Mouse (Mus musculus): ENCODE data around the gene Gm20521. TPM values are rescaled to one million over a fixed set of nuclear protein-coding genes. Genes with fewer than 3 reads are reported as not detected.

Gene Gm20521
- total RNA-seq, 1 experiment from 2014 or later: not detected

DNA sequence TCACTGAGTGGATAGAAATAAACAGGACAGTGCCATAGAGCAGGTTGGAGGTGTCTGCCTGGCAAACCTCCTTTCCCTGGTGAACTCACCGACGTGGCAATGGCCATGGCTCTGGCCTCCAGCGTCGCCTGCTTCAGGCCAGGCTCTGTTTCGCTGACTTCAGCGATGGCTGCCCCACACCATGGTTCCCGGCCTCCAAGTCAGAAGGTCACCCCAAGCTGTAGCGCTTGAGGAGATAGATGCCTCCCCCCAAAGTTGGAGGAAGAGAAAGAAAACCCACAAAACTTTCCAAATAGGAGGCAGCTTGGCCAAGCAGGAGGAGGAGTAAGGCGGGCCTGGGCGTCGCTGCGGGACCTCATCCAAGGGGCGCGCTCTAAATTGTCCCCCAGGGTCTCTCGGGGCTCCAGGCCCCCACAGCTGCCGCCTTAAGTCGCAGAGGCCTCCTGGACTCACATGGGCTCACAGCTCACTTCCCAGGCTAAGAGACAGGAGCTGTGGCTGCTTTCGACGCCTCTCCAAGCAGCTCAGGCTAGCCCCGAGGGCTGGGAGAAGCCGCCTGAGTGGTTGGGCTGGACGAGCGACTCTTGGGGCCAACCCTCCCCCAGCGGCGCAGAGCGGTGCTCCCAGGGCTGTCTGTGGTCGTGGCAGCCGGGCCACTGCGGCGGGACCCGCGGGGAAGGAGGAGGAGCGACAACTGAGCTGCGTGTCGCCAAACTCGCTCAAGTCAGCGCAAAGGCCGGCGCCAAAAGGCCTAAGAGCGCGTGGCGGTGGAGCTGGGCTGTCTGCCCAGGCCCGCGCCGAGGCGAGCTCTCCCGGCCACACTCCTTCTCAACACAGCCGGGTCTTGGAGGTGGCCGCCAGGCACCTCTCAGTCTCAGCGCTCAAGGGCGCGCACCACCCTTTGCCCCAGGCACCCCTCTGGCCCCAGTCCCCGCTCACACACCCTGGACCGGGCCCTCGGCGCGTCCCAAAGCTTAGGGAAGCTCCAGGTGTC, 42.4 kb downstream of the Gm20521 start, which contains the start of gene Efs:
Efs (minus strand) TSS at position 778 of the 994 bp plus-strand sequence.
- peak; percentile 44 to 63; a peak in 3 of 4 replicates for ATAC-seq (replicated peaks in 1 of 2; ENCODE audit: insufficient read depth in 1 of 2, low FRiP score in 2 of 2, low TSS enrichment in 1 of 2, low read depth in 1 of 2, poor library complexity in 2 of 2, severe bottlenecking in 2 of 2)

DNA sequence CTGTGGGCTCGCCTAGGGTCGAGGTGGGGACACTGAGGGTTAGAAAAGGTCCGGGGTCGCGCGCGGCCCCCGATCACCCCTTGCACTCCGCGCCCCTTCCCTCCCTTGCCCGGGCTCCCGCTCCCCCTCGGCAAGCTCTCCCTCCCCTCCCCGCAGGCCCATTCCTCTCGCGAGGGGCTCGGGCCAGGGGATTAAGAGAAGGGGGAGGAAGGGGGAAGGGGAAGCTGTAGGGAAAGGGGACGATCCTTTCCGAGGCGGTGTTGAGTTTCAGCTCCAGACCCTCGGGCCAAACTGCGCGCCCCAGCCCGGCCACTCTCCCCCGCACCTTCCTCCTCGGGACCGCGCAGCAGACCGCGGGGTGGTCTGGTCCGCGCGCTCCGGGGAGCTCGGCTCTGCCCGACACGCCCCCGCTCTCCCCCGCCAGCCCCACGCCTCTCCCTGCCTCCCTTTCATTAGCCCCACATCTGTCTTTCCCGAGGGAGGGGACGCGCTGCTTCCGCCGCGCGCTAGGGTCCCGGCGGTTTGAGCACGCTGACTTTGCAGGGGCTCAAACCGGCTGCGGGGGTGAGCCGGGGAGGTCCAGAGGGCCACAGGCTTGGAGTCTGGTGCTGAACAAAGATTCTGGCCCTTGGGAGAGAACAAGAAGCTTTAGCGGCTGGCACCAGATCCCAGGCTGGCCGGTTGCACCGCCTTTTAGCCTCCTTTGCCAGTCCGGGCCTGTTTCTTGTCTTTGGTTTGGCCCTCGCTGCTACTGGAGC, 43.3 kb downstream of the Gm20521 start:
- ATAC-seq (replicated peaks in 1 of 2; ENCODE audit: insufficient read depth in 1 of 2, low FRiP score in 2 of 2, low TSS enrichment in 1 of 2, low read depth in 1 of 2, poor library complexity in 2 of 2, severe bottlenecking in 2 of 2): no peak

DNA sequence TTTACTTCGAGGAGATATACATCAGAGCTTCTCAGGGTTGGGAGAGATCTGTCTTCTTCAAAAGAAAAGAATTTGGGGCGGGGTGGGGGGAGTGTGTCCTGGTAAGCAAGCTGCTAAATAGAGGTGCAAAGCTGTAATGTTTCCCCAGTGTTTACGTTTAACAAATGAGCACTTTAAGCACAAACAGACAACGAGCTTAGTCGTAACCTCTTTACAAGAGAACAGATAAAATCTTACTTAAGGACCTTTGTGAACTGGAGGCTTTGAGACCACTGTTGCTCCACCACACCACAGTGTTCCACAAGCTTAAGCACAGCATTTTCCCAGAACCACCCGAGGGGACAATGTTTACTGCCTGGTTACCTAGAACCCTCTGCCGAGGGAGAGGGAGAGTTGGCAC, 44.1 kb downstream of the Gm20521 start:
- ATAC-seq (replicated peaks in 1 of 2; ENCODE audit: insufficient read depth in 1 of 2, low FRiP score in 2 of 2, low TSS enrichment in 1 of 2, low read depth in 1 of 2, poor library complexity in 2 of 2, severe bottlenecking in 2 of 2): no peak

DNA sequence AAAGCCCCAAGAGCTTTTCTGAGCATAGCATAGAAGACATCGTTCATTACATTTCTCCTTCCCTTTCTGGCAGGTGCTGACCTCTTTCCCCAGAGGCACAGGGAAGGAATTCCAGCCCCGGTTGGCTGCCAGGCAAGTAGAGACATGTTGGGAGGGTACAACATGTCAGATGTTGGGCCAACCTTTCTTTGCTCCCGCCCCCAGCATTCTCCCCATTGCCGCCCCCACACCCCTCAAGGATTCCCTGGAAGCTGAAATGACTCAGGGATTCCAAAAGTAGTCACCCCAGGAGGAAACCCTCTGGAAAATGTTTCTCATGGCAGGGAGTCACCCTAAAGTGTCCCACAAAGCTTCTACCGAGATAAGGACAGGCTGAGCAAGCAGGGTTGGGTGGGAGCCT, 46.6 kb downstream of the Gm20521 start:
- ATAC-seq (replicated peaks in 1 of 2; ENCODE audit: insufficient read depth in 1 of 2, low FRiP score in 2 of 2, low TSS enrichment in 1 of 2, low read depth in 1 of 2, poor library complexity in 2 of 2, severe bottlenecking in 2 of 2): no peak

DNA sequence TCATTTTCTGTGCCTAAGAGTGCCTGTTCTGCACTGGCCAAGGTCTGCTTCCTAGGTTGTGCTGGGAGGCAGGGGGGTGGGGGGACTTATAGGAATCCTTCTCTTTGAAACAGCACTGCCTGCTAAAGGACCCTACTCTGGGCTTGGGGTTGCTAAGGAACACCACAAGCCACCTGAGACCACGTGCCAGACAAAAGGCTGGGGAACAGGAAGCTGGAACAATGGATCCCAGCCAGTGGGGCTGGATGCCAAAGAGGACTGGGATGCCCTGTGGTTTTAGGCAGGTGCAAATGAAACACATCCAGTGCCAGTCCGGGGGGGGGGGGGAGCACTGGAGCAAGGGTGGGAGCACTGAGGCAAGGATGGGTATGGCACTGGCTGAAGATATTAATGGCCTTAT, 47.2 kb downstream of the Gm20521 start:
- no peak for ATAC-seq (replicated peaks in 1 of 2; ENCODE audit: insufficient read depth in 1 of 2, low FRiP score in 2 of 2, low TSS enrichment in 1 of 2, low read depth in 1 of 2, poor library complexity in 2 of 2, severe bottlenecking in 2 of 2)

DNA sequence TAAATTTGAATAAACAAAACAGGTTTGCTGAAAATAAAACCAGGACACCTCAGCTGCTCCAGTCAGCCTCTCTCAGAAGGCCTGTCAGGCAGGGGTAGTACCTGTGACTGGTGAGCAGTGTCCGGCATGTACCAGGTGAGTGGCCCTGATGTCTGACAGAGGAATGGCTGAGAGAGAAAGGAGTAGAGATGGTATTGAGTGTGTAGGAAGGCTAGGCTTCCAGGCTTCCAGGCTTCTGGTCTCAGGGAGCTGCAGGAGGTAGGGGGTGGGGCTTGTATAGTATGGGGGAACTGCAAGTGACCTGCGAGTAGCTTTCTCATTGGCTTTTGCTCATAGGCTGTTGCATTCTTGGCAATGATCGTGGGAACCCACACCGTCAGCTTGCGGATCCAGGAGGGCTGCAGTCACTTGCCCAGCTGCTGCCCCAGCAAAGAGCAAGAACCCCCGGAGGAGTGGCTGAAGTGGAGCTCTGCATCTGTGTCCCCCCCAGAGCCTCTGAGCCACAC, 49.5 kb downstream of the Gm20521 start, which contains the start of gene Il25:
Il25 (plus strand) TSS at position 51 of the 506 bp plus-strand sequence.
- ATAC-seq (replicated peaks in 1 of 2; ENCODE audit: insufficient read depth in 1 of 2, low FRiP score in 2 of 2, low TSS enrichment in 1 of 2, low read depth in 1 of 2, poor library complexity in 2 of 2, severe bottlenecking in 2 of 2): no peak

DNA sequence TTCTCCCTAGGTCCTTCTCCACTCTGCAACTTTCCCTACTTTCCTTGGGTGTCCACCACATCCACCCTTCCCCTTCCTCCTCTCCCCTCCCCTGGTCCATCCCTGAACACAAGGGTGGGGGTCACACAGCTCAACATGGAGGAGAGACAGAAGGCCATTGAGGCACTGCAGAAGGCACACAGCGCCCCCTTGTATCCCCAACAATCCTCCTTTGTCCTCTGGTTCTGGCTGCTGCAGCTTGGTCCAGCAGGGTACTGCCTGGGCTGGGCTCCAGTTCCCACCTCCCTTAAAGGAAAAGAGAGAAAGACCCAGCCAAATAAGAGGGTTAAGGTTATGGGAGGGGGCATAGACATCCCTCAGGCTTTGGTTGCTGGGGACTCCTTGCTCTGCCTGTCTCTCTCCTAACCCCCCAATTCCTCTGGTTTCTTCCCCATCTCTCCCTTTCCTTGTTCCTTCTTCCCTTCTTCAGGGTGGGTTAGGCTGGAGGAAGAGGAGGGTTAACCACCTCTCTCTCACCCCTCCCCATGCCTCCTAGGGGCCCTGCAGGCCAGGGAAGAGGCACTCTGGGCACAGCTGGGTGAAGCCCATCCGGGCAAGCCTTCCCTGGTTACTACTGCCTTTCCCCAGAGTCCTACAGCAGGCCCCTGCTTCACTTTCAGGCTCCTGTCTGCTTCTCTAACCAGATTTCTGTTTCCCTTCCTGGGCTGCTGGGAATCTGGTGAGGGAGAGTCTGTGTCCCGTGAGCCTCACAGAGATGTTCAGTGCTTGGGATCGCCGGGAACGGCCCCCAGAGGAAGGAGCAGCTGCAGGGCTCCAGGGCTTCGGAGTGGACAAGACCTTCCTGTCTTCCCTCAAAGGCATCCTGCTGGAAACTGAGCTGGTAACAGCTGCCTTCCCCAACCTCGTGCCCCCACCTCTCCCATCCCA, 52.9 kb downstream of the Gm20521 start, which contains the start of gene Cmtm5:
Cmtm5 (plus strand) TSS at position 358 of the 927 bp plus-strand sequence.
- no peak for ATAC-seq (replicated peaks in 1 of 2; ENCODE audit: insufficient read depth in 1 of 2, low FRiP score in 2 of 2, low TSS enrichment in 1 of 2, low read depth in 1 of 2, poor library complexity in 2 of 2, severe bottlenecking in 2 of 2)

DNA sequence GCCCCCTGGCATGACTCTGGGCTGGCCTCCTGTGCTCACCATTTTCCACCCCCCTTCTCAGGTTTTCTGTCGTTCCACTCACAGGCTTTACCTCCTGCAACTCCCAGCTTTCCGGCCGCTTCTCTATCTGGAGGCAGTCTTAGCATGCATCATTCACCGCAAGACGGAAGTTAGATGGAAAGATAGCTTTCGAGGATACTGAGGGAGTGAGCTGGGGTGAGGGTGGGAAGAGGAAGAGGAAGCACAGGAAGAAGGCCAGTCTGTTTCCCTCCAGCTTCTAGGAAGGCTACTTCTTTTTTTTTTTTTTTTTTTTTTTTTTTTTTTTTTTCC, 53.6 kb downstream of the Gm20521 start:
- ATAC-seq (replicated peaks in 1 of 2; ENCODE audit: insufficient read depth in 1 of 2, low FRiP score in 2 of 2, low TSS enrichment in 1 of 2, low read depth in 1 of 2, poor library complexity in 2 of 2, severe bottlenecking in 2 of 2): peak; percentile 57 to 66

DNA sequence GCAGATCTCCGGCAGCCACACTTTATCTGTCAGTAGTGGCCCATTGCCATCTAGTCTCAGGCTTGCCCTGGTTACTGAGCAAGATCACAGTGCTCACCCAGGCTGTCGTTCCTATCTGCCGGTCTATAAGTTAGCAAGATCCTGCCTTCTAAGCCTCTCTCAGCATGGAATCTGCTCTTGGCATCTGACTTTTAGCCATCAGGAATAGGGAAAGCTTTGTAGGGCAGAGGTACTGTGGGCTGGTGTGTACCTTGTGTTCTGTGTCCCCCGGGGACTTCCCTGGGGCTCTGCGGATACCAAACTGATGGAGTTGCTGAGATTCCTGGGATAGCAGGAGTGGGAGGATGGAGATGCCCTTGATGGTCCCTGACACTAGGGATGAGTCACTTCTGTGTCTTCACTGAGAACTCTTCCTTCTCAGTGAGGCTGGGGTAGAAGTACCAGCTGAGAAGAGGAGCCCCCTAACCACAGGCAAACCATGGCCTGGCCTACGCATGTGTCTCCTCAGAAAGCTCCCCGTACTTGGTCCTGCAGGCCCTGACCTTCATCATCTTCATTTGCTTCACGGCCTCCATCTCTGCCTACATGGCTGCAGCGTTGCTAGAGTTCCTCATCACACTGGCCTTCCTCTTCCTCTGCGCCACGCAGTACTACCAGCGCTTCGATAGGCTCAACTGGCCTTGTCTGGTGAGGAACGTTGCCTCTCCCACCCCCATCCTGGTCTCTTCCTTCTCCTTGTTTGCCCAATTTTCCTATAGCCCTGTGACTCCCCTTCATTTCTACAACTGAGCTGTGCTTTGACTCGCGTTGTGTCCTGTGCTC, 54.3 kb downstream of the Gm20521 start:
- no peak for ATAC-seq (replicated peaks in 1 of 2; ENCODE audit: insufficient read depth in 1 of 2, low FRiP score in 2 of 2, low TSS enrichment in 1 of 2, low read depth in 1 of 2, poor library complexity in 2 of 2, severe bottlenecking in 2 of 2)

DNA sequence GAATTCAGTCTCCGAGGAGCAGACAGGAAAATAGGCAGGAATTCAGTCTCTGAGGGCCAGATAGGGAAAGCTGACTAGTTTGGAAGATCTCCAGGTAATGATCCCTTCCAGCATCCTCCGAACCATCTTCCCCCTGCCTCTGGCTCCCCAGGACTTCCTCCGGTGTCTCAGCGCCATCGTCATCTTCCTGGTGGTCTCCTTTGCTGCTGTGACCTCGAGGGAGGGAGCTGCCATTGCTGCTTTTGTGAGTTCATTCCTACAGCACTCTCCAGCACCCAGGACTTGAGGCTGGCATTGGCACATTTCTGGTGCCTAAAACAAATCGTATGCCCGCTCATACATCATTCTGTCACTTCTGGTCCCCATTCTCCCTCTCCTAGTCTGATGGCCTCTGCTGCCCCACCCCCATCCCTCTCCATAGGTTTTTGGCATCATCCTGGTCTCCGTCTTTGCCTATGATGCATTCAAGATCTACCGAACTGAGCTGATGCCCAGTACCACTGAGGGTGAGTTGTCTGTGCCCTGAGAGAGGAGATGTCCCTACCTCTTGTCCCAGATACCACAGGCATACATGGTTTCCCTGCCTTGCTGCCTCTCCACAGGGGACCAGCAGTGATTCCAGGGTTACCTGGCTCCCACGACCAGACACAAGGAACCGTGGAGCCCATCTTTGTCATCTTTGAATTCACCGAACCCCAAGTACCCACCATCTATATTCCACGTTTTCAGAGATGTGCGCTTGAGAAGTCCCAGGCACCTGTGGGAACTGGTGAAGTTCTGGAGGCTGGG, 55.4 kb downstream of the Gm20521 start:
- no peak for ATAC-seq (replicated peaks in 1 of 2; ENCODE audit: insufficient read depth in 1 of 2, low FRiP score in 2 of 2, low TSS enrichment in 1 of 2, low read depth in 1 of 2, poor library complexity in 2 of 2, severe bottlenecking in 2 of 2)

DNA sequence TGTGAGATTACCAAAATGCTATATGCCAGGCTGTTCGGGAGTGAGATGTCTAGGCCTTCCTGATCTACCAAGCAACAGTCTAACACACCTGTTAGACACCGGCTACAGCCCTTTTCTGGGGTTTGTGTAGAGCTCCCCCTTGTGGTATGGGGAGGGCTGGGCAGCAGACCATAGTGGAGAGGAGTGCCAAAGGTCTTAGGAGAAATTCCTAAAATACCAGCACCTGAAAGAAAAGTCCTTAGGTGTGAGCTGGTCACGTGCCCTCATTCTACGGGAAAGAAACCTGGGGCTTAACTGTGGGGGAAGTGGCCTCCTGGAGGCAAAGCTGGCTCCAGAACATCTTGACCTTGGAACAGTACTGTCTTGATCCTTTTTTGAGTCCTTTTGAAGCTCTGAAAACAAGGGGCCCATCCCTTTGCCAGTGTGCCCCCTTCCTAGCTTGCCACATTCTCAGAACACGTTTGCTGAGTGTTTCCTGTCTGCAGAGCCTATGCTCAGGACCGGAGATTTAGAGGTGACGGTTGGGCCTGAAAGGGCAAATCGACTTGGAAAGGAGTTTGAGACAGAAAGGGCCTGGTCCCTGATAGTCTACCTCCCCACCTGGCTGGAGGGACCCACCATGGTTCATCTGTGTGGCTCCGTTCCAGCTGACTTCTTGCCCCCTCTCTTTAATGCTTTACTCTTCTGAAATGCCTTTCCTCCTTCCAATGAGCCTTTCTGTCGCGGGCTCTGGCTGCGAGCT, 56.4 kb downstream of the Gm20521 start:
- ATAC-seq (replicated peaks in 1 of 2; ENCODE audit: insufficient read depth in 1 of 2, low FRiP score in 2 of 2, low TSS enrichment in 1 of 2, low read depth in 1 of 2, poor library complexity in 2 of 2, severe bottlenecking in 2 of 2): peak; percentile 44 to 73; a peak in 1 of 4 replicates

DNA sequence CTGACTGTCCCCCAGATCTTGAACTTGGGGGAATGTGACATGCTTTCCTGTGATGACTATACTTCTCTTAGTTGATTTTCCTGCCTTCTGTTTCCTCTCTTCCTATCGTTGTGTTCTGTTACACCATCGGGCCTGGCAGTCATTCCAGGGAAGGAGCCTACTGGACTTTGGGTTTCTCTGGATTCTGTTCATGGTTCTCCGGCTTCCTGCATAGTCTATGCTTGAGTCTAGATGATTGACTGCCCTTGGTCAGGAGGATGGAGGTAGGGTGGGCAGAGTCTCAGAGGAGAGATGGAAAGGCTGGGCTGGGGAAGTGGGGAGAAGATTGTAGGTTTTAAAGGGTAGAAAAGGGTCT, 56.9 kb downstream of the Gm20521 start:
- no peak for ATAC-seq (replicated peaks in 1 of 2; ENCODE audit: insufficient read depth in 1 of 2, low FRiP score in 2 of 2, low TSS enrichment in 1 of 2, low read depth in 1 of 2, poor library complexity in 2 of 2, severe bottlenecking in 2 of 2)

DNA sequence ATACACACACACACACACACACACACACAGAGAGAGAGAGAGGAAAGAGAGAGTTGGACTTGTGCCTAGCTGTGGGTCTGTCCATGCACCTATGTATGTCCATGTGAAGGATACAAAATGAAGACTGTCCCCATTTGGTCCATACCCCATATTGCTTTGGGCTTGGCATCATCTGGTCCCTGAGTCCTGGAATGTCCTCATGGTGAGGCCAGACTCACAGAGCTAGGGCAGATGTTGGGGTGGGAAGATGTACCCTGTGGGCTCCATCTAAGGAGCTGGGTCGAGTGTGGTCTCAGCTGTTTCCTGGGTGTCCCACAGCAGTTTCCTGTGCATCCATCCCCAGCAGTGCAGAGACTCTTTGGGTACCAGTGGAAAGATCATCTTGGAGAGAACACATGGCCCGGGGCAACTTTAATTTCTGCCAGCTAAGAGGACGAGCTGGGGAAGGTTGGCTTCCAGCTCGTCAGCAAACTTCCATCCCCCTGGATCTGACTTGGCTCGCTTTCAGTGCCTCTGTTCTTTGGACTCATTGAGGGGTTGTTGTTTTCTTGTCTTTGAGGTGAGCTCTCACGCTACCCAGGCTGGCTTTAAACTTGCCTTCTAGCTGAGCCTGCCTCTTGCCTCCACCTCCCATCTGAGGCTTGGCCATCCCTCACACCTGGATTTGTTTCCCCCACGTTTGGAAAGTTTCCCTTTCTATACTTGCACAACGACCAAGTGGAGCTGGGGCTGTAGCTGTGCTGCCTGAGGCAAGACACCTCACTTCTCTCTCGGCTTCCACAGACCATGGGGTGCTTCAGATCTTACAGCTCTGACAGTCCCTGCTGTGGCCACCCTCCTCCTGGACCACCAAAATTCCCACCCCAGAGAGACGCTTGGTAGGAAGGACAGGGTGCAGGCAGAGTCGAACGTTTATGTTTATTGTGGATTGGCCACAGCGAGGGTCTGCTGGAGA, 58.1 kb downstream of the Gm20521 start:
- ATAC-seq (replicated peaks in 1 of 2; ENCODE audit: insufficient read depth in 1 of 2, low FRiP score in 2 of 2, low TSS enrichment in 1 of 2, low read depth in 1 of 2, poor library complexity in 2 of 2, severe bottlenecking in 2 of 2): no peak

DNA sequence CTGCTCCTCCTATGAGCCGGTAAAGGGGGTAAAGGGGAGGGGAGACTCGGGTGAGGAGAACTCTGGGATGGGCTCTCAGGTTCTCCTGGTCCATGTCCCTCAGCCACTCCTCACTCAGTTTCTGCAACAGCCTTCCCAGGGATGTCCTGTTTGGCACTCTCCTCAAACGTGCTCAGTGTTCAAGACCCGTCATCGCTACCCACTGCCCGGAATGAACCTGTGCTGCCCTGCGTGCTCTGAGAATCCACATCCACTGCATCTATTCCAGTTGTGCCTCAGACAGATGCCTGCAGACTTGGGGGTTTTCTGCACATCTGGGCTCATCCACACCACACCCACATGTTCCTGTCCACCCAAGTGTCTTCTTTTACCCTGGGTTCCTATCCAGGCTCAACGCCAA, 59.2 kb downstream of the Gm20521 start:
- no peak for ATAC-seq (replicated peaks in 1 of 2; ENCODE audit: insufficient read depth in 1 of 2, low FRiP score in 2 of 2, low TSS enrichment in 1 of 2, low read depth in 1 of 2, poor library complexity in 2 of 2, severe bottlenecking in 2 of 2)
